Mouse (Mus musculus) liver, adult 2 months (tissue): ENCODE data around the gene Lpp.

Experiments used
- CTCF ChIP-seq: fragments of 200-500 bp; IDR thresholded peaks from 2 replicates; pipeline ENCODE4 v1.5.1; 2011; ENCODE audit warnings: low read depth, low read length, control low read depth
- POLR2A ChIP-seq: fragments of 200-500 bp; IDR thresholded peaks from 2 replicates; pipeline ENCODE4 v1.6.1; 2011; ENCODE audit warnings: low read length, control low read depth; ENCODE audit not compliant: insufficient read depth; ENCODE audit errors: extremely low read depth

DNA sequence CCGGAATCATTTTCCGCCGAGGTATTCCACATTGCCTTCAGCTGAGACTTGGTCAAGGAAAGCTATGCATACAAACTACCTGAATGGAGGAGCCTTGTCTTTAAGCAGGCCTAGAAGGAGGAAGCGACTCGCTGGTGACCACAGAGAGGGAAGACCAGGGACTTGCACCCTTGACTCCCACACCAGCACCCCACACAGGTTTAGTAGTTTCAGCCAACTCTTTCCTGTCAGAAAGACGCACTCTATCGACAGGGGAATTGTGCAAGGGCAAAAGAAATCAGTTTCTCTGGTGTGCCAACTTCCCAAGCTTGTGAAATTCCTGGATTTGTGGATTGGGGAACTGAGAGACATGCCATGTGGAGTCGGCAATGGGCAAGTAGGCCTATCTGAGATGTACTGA lies 647.9 kb downstream of the Lpp start:
- TF ChIP-seq POLR2A = no peak
- no peak for TF ChIP-seq CTCF
